Mouse (Mus musculus) right cerebral cortex, postnatal 36 days (tissue): ENCODE measurements around the gene Glis3.

ENCODE experiments used
- DNase-seq, 2 experiments: peaks; one replicate each; pipeline ENCODE4 v3.0.0; 2022; ENCODE audit warnings: low spot score in 2 of 2, mixed read lengths in 1 of 2

The Glis3 gene

GRCm38 (mm10) chr19:28533576-28533975 lies 146.3 kb downstream of the Glis3 start:
- no peak for DNase-seq

- DNase-seq = no peak
Measured at GRCm38 (mm10) chr19:28531750-28532149, 148.1 kb downstream of the Glis3 start.

- no peak for DNase-seq
Measured at GRCm38 (mm10) chr19:28530846-28531245, 149.0 kb downstream of the Glis3 start.

GRCm38 (mm10) chr19:28529006-28529405 lies 150.9 kb downstream of the Glis3 start:
- no peak for DNase-seq

- no peak for DNase-seq
Measured at GRCm38 (mm10) chr19:28527446-28527845, 152.4 kb downstream of the Glis3 start.

DNA sequence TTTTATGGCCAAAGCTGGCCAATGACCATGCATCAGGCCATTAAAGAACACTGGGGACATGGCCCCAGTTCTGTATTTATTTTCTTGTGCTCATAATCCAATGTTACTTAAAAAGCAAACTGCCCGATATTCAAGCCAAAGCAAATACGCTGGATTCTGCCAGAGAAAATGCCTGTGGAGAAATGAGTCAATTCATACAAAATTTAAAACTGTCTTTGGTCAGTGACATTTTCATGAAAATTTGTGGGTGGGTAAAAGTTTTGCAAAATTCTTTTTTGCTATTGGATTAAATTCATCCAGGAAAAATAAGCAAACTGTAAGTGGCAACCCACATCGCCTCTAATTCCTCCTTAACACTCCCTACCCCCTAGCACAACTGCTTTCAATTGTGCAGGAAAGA lies 154.5 kb downstream of the Glis3 start:
- DNase-seq = no peak

DNA sequence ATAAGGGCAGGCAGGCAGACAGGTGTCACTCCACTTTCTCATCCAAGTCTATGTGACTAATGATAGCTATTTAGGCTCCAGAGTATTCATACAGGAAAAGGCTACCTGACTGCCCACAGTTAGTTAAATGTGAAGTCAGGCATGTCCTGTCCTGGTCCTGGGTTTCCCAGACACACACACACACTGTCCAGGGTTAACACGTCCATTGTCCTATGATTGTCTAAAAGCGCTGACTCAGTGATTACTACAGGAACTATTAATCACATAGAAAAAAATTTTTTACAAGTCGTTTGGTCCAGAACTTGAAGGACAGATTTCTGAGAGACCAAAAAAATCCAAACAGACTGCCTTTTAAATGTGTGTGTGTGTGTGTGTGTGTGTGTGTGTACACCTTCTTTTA lies 157.6 kb downstream of the Glis3 start:
- no peak for DNase-seq

DNA sequence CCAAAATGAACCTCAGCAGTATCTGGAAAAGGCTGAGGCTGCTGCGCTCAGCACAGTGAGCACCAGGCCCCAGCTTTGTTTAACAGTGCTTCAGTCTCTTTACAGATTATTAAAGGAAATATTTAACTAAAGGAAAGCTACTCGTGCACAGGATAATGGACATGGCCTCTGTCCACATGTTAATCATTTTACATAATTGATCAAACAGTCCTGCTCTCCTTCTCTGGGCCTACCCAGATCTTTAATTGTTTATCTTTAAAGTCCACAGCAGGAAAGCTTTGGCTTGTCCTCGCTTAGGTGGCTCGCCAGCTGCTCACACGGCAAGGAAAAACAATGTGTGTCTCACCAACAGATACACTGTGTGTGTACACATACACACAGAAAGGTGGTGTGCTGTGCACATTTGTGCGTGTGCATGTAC lies 159.1 kb downstream of the Glis3 start:
- DNase-seq = no peak

- no peak for DNase-seq
Measured at GRCm38 (mm10) chr19:28520128-28520745, 159.6 kb downstream of the Glis3 start.

DNA sequence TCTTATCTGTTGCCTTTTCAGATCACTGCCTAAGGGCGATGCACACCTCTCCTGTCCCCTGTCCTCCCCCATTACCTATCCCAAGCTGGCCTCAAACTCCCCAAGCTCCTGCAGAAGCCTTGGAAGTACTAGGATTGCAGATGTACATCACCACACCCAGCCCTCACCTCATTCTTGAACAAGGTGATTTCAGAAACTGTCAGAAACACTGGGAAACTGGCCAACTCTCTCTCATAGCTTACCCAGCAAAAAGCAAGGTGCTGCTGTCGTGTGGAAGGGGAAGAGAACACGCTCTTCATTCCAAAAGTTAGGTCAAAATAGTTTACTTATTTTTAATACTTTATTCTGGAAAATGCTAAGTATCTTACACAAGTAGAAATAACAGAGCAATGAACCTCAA lies 160.6 kb downstream of the Glis3 start:
- DNase-seq = no peak

DNA sequence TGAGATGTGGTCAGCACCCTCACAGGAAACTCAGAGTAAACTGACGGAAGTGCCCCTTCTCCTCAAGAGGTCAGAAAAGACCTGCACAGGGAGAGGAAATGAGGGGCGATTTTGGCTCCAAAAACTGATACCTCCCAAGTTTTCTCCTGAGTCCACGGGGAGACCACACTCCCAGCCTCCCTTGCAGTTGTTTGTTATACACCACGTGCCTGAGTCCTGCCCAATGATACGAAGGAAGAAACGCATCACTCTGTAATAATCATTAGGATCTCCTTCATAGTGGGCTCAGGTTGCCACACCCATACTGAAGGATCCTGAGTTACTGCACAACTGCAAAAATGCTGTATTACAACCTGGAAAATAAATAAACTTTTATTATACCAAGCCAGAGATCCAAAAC lies 161.0 kb downstream of the Glis3 start:
- no peak for DNase-seq

- no peak for DNase-seq
Measured at GRCm38 (mm10) chr19:28518266-28518665, 161.6 kb downstream of the Glis3 start.

GRCm38 (mm10) chr19:28517464-28518080 lies 162.3 kb downstream of the Glis3 start:
- DNase-seq = no peak

DNA sequence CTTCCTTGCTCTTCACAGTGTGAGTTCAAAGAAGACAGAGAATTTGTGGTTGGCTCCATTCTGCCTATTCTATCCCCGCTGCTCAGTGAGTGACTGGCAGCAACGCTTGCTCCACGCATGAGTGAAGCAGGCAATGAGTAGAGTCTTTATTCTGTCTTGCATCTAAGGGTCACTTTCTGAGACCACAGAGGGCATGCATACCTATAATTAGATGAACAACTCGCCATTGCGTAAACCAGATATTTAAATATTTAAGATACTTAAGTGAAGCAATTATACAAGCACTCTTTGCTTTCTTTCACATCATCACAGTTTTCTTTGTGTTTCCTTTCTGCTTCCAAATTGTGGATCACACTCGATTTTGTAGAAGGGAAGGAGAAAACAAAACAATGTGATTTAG lies 163.4 kb downstream of the Glis3 start:
- no peak for DNase-seq

DNA sequence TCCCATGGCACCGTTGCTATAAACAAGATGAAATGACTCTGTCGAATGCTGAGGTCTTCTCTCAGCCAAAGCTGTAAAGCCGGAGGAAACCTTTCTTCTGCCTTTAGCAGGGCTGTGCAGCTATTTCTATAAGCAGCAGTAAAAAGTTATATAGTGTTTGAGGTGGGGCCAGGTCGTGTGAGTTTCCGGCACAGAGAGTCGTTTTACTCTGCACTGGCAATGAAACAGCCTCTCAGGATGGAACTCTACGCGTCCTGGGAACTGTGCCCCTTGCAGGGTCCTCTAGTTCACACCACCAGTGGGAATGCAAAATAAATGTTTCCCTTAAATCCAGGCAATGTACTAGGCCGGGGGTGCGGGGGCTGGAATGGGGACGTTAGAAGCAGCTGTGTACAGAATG lies 167.4 kb downstream of the Glis3 start:
- no peak for DNase-seq

DNA sequence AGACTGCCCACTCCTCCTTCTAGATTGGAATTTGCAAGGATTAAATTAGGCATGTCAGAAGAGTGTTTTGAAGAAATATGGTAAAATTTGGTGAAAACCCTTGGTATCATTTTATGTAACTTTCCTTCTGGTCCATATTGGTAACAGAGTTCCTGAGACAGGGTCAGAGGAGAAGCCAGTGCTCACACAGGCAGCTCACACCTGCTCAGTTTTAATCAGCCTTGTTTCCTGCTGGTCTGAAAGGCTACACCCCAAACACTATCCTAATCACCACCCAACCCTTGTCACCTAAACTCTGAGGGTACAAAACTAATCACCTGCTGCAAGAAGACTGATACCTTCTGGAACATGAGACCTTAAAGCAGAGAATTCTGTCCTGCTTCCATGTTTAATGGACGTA lies 168.0 kb downstream of the Glis3 start:
- no peak for DNase-seq

DNA sequence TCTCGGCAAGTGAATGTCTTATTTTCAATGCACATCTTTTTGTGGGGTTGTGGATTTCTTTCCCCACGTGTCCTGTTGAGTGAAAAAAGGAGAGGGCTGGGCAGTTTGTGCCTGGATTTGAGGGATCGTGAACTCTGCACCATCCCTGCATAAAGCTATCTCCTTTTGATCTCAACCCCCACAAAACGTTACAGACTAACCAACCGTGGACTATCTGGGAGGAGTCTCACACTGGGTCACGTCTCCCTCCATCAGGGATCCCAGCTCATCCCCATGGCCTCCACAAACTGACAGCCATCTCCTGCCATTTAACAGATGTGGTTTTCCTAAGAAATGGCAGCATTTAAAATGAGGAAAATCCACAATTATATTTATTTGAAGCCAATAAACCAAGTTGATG lies 174.5 kb downstream of the Glis3 start:
- no peak for DNase-seq

DNA sequence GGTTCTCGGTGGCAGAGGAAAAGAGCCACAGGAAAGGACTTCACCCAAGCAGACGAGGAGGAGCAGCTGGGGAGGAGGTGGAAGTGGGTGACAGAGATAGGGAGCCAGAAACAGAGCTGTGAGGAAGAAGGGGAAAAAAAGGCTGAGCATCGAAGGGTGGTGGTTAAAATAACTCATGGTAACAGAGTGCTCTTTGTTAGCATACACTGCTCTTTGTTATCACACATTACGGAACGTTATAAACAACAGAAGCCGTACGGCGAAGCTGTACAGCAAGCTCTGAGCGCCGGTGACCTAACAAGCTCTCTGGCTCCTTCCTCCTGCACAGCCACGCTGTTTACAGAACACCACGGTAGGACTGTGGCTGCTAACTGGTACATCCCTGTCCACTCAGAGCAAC lies 176.9 kb downstream of the Glis3 start:
- DNase-seq = peak; percentile 57 to 86

GRCm38 (mm10) chr19:28500975-28501374 lies 178.9 kb downstream of the Glis3 start:
- no peak for DNase-seq

- no peak for DNase-seq
Measured at GRCm38 (mm10) chr19:28500505-28500904, 179.4 kb downstream of the Glis3 start.

GRCm38 (mm10) chr19:28499786-28500185 lies 180.1 kb downstream of the Glis3 start:
- no peak for DNase-seq

GRCm38 (mm10) chr19:28495926-28496325 lies 184.0 kb downstream of the Glis3 start:
- no peak for DNase-seq

DNA sequence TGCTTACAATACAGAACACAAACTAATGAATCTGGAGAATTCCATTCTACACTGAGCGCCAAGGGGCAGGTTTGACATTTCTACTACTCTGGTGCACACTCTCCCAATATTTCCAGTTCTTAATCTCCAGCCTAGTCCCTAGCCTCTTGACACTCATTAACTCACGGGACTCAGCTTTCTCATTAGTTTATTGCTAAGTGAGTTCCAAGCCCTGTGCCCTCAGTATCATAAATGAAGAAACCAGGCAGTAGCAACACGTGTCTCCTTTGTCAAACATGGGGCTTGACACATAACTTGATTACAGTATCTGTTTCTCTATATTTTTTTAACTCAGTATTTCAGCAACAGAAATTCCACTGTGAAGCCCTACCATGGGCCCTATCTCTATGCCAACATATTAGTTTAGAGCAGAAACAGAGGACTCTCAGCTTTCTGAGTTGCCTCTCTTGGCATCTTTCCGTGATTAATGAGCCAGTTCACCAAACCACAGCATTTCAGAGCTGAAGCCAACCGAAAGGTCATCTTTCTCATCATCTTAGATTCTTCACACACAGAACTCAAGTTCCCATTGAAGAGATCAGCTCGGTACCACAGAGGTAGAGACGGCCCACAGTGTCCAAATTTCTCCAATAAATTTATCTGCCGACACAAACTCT lies 186.1 kb downstream of the Glis3 start:
- no peak for DNase-seq
